Mouse (Mus musculus) MEL (cell line): ENCODE measurements around the gene Rln3. TPM values are rescaled to one million over a fixed set of nuclear protein-coding genes. Genes with fewer than 3 reads are reported as not detected.
A peak's percentile ranks its signal among the peaks of the same experiment; 100 is the strongest.

Experiments
- DNase-seq: peaks from one replicate; pipeline ENCODE4 v3.0.0; 2011; ENCODE audit warnings: low read depth, low spot score
- H3K27ac ChIP-seq: 2 replicates; pipeline ENCODE4 v1.5.1; 2012; ENCODE audit warnings: low read depth, mild to moderate bottlenecking, control low read depth, low read length, moderate library complexity; ENCODE audit not compliant: control insufficient read depth
- H3K27me3 ChIP-seq, 2 experiments: fragments of 150-350 bp in 1 of 2; sonication (generic) in 1 of 2; 2 replicates each; pipeline ENCODE4 v1.6.1; 2012; ENCODE audit warnings: low read length in 2 of 2, mild to moderate bottlenecking in 2 of 2, improper control_type of control experiment in 1 of 2, moderate library complexity in 1 of 2; ENCODE audit not compliant: insufficient read depth in 2 of 2, control insufficient read depth in 1 of 2
- H3K36me3 ChIP-seq, 2 experiments: 2 replicates each; pipeline ENCODE4 v1.6.1; 2012 to 2014; ENCODE audit warnings: low read length in 2 of 2, improper control_type of control experiment in 1 of 2, inconsistent platforms in 1 of 2, mild to moderate bottlenecking in 1 of 2; ENCODE audit not compliant: insufficient read depth in 2 of 2, control insufficient read depth in 1 of 2
- H3K4me1 ChIP-seq, 2 experiments: fragments of 150-350 bp in 1 of 2; sonication (generic) in 1 of 2; 2 replicates each; pipeline ENCODE4 v1.6.1; 2012; ENCODE audit warnings: low read length in 2 of 2, improper control_type of control experiment in 1 of 2, mild to moderate bottlenecking in 1 of 2; ENCODE audit not compliant: insufficient read depth in 2 of 2, control insufficient read depth in 1 of 2
- H3K4me3 ChIP-seq, 2 experiments: fragments of 150-350 bp in 1 of 2; sonication (generic) in 1 of 2; 2 replicates each; pipeline ENCODE4 v1.5.1; 2012; ENCODE audit warnings: low read depth in 2 of 2, low read length in 2 of 2, mild to moderate bottlenecking in 2 of 2, moderate library complexity in 2 of 2, control low read depth in 1 of 2, improper control_type of control experiment in 1 of 2; ENCODE audit not compliant: control insufficient read depth in 1 of 2, insufficient read depth in 1 of 2
- H3K79me2 ChIP-seq: 2 replicates; pipeline ENCODE4 v1.6.1; 2012; ENCODE audit warnings: mild to moderate bottlenecking, low read length, moderate library complexity; ENCODE audit not compliant: control insufficient read depth, poor library complexity, insufficient read depth
- H3K9ac ChIP-seq: 2 replicates; pipeline ENCODE4 v1.6.1; 2012; ENCODE audit warnings: low read depth, mild to moderate bottlenecking, control low read depth, low read length, moderate library complexity; ENCODE audit not compliant: control insufficient read depth, poor library complexity, severe bottlenecking
- H3K9me3 ChIP-seq: fragments of 150-350 bp; sonication (generic); replicated peaks from 2 replicates; pipeline ENCODE4 v1.6.1; 2012; ENCODE audit warnings: mild to moderate bottlenecking, low read length, improper control_type of control experiment, moderate library complexity; ENCODE audit not compliant: insufficient read depth
- CHD1 ChIP-seq: IDR thresholded peaks from 2 replicates; pipeline ENCODE4 v1.6.1; 2012; ENCODE audit warnings: low read depth, mild to moderate bottlenecking, inconsistent platforms, low read length, improper control_type of control experiment
- ELF1 ChIP-seq: IDR thresholded peaks from 2 replicates; pipeline ENCODE4 v1.6.1; 2014; ENCODE audit warnings: low read depth, mild to moderate bottlenecking, inconsistent platforms, low read length, improper control_type of control experiment, moderate library complexity
- EP300 ChIP-seq, 2 experiments: IDR thresholded peaks; 2 replicates each; pipeline ENCODE4 v1.6.1; 2011; ENCODE audit warnings: improper control_type of control experiment in 2 of 2, low read length in 2 of 2, low read depth in 1 of 2, mild to moderate bottlenecking in 1 of 2
- ETS1 ChIP-seq: IDR thresholded peaks from 2 replicates; pipeline ENCODE4 v1.6.1; 2012; ENCODE audit warnings: low read depth, mild to moderate bottlenecking, inconsistent platforms, low read length, improper control_type of control experiment, moderate library complexity
- GATA1 ChIP-seq: IDR thresholded peaks from 2 replicates; pipeline ENCODE4 v1.6.1; 2011; ENCODE audit warnings: low read depth, low read length, improper control_type of control experiment
- HCFC1 ChIP-seq: IDR thresholded peaks from 2 replicates; pipeline ENCODE4 v1.6.1; 2012; ENCODE audit warnings: low read depth, mild to moderate bottlenecking, inconsistent platforms, low read length, improper control_type of control experiment, moderate library complexity
- JUND ChIP-seq: IDR thresholded peaks from 2 replicates; pipeline ENCODE4 v1.6.1; 2011; ENCODE audit warnings: low read depth, mild to moderate bottlenecking, improper control_type of control experiment, low read length
- MAFK ChIP-seq: IDR thresholded peaks from 2 replicates; pipeline ENCODE4 v1.6.1; 2011; ENCODE audit warnings: low read depth, mild to moderate bottlenecking, low read length, improper control_type of control experiment, borderline replicate concordance
- MAX ChIP-seq: IDR thresholded peaks from 2 replicates; pipeline ENCODE4 v1.6.1; 2011; ENCODE audit warnings: low read length, improper control_type of control experiment
- MAZ ChIP-seq: IDR thresholded peaks from 2 replicates; pipeline ENCODE4 v1.6.1; 2012; ENCODE audit warnings: low read depth, mild to moderate bottlenecking, inconsistent platforms, low read length, improper control_type of control experiment
- MXI1 ChIP-seq: IDR thresholded peaks from 2 replicates; pipeline ENCODE4 v1.6.1; 2011; ENCODE audit warnings: mild to moderate bottlenecking, low read depth, low read length, improper control_type of control experiment
- MYB ChIP-seq: IDR thresholded peaks from 2 replicates; pipeline ENCODE4 v1.6.1; 2011; ENCODE audit warnings: mild to moderate bottlenecking, low read depth, low read length, improper control_type of control experiment
- MYC ChIP-seq: IDR thresholded peaks from 2 replicates; pipeline ENCODE4 v1.6.1; 2011; ENCODE audit warnings: low read depth, mild to moderate bottlenecking, low read length, improper control_type of control experiment, moderate library complexity
- NELFE ChIP-seq: IDR thresholded peaks from 2 replicates; pipeline ENCODE4 v1.6.1; 2011; ENCODE audit warnings: low read depth, low read length, improper control_type of control experiment
- POLR2A ChIP-seq, 2 experiments: IDR thresholded peaks; 2 replicates each; pipeline ENCODE4 v1.6.1; 2011 to 2012; ENCODE audit warnings: low read length in 2 of 2, mild to moderate bottlenecking in 2 of 2, control low read depth in 1 of 2, improper control_type of control experiment in 1 of 2, low read depth in 1 of 2, moderate library complexity in 1 of 2; ENCODE audit not compliant: control insufficient read depth in 1 of 2, insufficient read depth in 1 of 2, poor library complexity in 1 of 2
- POLR2AphosphoS2 ChIP-seq: IDR thresholded peaks from 2 replicates; pipeline ENCODE4 v1.6.1; 2011; ENCODE audit warnings: low read length, improper control_type of control experiment
- RAD21 ChIP-seq: IDR thresholded peaks from 2 replicates; pipeline ENCODE4 v1.6.1; 2011; ENCODE audit warnings: mild to moderate bottlenecking, low read depth, low read length, improper control_type of control experiment
- SIN3A ChIP-seq: IDR thresholded peaks from 2 replicates; pipeline ENCODE4 v1.6.1; 2012; ENCODE audit warnings: low read length, improper control_type of control experiment, inconsistent platforms
- TAL1 ChIP-seq: IDR thresholded peaks from 2 replicates; pipeline ENCODE4 v1.6.1; 2012; ENCODE audit warnings: mild to moderate bottlenecking, inconsistent platforms, low read length, moderate library complexity, mixed read lengths
- TCF12 ChIP-seq: IDR thresholded peaks from 2 replicates; pipeline ENCODE4 v1.6.1; 2014; ENCODE audit warnings: low read depth, mild to moderate bottlenecking, inconsistent platforms, low read length, improper control_type of control experiment, moderate library complexity
- UBTF ChIP-seq: IDR thresholded peaks from 2 replicates; pipeline ENCODE4 v1.6.1; 2012; ENCODE audit warnings: low read depth, mild to moderate bottlenecking, inconsistent platforms, low read length, improper control_type of control experiment, moderate library complexity, borderline replicate concordance; ENCODE audit not compliant: insufficient read depth
- USF1 ChIP-seq: IDR thresholded peaks from 2 replicates; pipeline ENCODE4 v1.6.1; 2014; ENCODE audit warnings: low read depth, mild to moderate bottlenecking, inconsistent platforms, low read length, improper control_type of control experiment, moderate library complexity
- USF2 ChIP-seq, 2 experiments: IDR thresholded peaks; 2 replicates each; pipeline ENCODE4 v1.6.1; 2011 to 2012; ENCODE audit warnings: improper control_type of control experiment in 2 of 2, low read length in 2 of 2, borderline replicate concordance in 1 of 2, inconsistent platforms in 1 of 2, low read depth in 1 of 2, mild to moderate bottlenecking in 1 of 2; ENCODE audit not compliant: insufficient read depth in 1 of 2
- ZC3H11A ChIP-seq: IDR thresholded peaks from 2 replicates; pipeline ENCODE4 v1.6.1; 2012; ENCODE audit warnings: low read depth, mild to moderate bottlenecking, inconsistent platforms, low read length, improper control_type of control experiment
- ZKSCAN1 ChIP-seq: IDR thresholded peaks from 2 replicates; pipeline ENCODE4 v1.6.1; 2012; ENCODE audit warnings: low read depth, mild to moderate bottlenecking, inconsistent platforms, low read length, improper control_type of control experiment, moderate library complexity
- ZMIZ1 ChIP-seq: IDR thresholded peaks from 2 replicates; pipeline ENCODE4 v1.6.1; 2012; ENCODE audit warnings: low read depth, mild to moderate bottlenecking, inconsistent platforms, low read length, improper control_type of control experiment, moderate library complexity
- ZNF384 ChIP-seq: IDR thresholded peaks from 2 replicates; pipeline ENCODE4 v1.6.1; 2012; ENCODE audit warnings: low read depth, mild to moderate bottlenecking, inconsistent platforms, low read length, improper control_type of control experiment
- polyA plus RNA-seq, 2 experiments: library from polyadenylated mRNA; stranded (reverse) in 1 of 2; unstranded in 1 of 2; fragments of >175 nt in 1 of 2; fragments of >200 nt in 1 of 2; gene quantifications; 2 replicates each; pipeline versions ENCODE4 v1.2.1 to v1.2.4; 2012; ENCODE audit warnings: low replicate concordance in 2 of 2, low read depth in 1 of 2; ENCODE audit not compliant: insufficient read length in 2 of 2, insufficient read depth in 1 of 2, missing spikeins in 1 of 2
- total RNA-seq: library from RNA; depleted of rRNA; stranded (reverse); fragments of 300-350 nt; gene quantifications from 2 replicates; pipeline ENCODE4 v1.2.3, GENCODE M21; 2012

Rln3 gene
- total and polyA plus RNA-seq, 3 experiments = not detected

- H3K9me3 ChIP-seq = no peaks in the 10 kb centered on the region
- peaks cover 3 to 21% of the 10 kb centered on the region in 2 experiments; a peak in 2 of 4 replicates for H3K36me3 ChIP-seq
- no peak overlapping the region for H3K4me3 ChIP-seq
- TF ChIP-seq ELF1 (no peak), UBTF (no peak), ZC3H11A (no peak), CHD1 (no peak), ETS1 (no peak), POLR2A (IDR thresholded peaks at IDR 0.05; ENCODE audit: control insufficient read depth in 1 of 2, insufficient read depth in 1 of 2, low read depth in 1 of 2, low read length in 2 of 2, poor library complexity in 1 of 2) (no peak), GATA1 (no peak), MAZ (no peak), MXI1 (no peak), MYB (no peak), HCFC1 (no peak), JUND (no peak), TCF12 (no peak), TAL1 (no peak), EP300 (IDR thresholded peaks at IDR 0.05; ENCODE audit: low read depth in 1 of 2, low read length in 2 of 2) (no peak), POLR2AphosphoS2 (no peak)
- H3K9ac ChIP-seq = peak overlapping the region; percentile 4; the same call in 1 of the 2 replicates
- H3K4me1 ChIP-seq = peaks cover 8 to 29% of the 10 kb centered on the region in 2 experiments; a peak in 3 of 4 replicates
- no peak overlapping the region for H3K27ac ChIP-seq
- H3K27me3 ChIP-seq = no peaks in the 10 kb centered on the region
- peaks cover 20% of the 10 kb centered on the region for H3K79me2 ChIP-seq
- no peak for DNase-seq
These were observed 45.0 kb downstream of the Rln3 start for GRCm38 (mm10) chr8:83999825-84000224.

- H3K4me3 ChIP-seq = peak overlapping the region; percentile 73 to 80
- H3K27me3 ChIP-seq = no peaks in the 10 kb centered on the region
- H3K27ac ChIP-seq = no peak overlapping the region
- peaks cover 3 to 19% of the 10 kb centered on the region in 2 experiments; a peak in 2 of 4 replicates for H3K36me3 ChIP-seq
- no peaks in the 10 kb centered on the region for H3K9me3 ChIP-seq
- H3K79me2 ChIP-seq = peaks cover 20% of the 10 kb centered on the region
- H3K4me1 ChIP-seq = peaks cover 8 to 26% of the 10 kb centered on the region in 2 experiments
- no peak for DNase-seq
- H3K9ac ChIP-seq = peak overlapping the region; percentile 75
- TF ChIP-seq MAFK (no peak), MYB (no peak), MAZ (no peak), MAX (no peak), USF1 (no peak), USF2 (IDR thresholded peaks at IDR 0.05; ENCODE audit: borderline replicate concordance in 1 of 2, insufficient read depth in 1 of 2, low read depth in 1 of 2, low read length in 2 of 2) (no peak), ZMIZ1 (no peak), NELFE (no peak), ZKSCAN1 (no peak), EP300 (IDR thresholded peaks at IDR 0.05; ENCODE audit: low read depth in 1 of 2, low read length in 2 of 2) (no peak), MYC (no peak), RAD21 (no peak), ZNF384 (no peak), SIN3A (no peak)
These were observed 45.6 kb downstream of the Rln3 start for GRCm38 (mm10) chr8:83999057-83999705.
